Mouse (Mus musculus) forebrain, postnatal 0 days (tissue): ENCODE measurements at regions not wholly inside any gene's neighbourhood (a gene's known extent, or its start where the extent isn't known, plus 50 kb on each side); places are given as distances from the start of the nearest gene placed in this dataset.

ENCODE experiments used
- ATAC-seq: fragments of 200-750 bp; cut with Nextera tagmentation; 2 replicates; pipeline ENCODE4 v1.8.0; 2017; ENCODE audit warnings: mild to moderate bottlenecking, moderate library complexity
- DNase-seq: peaks from one replicate; pipeline ENCODE4 v3.0.0-alpha.2; 2015
- H3K27ac ChIP-seq: fragments of 300-500 bp; sonication (generic); 2 replicates; pipeline ENCODE4 v1.5.1; 2014; ENCODE audit warnings: low read depth, mild to moderate bottlenecking, antibody characterized with exemption, low read length, moderate library complexity, mixed read lengths
- H3K27me3 ChIP-seq: fragments of 300-500 bp; sonication (generic); 2 replicates; pipeline ENCODE4 v1.6.1; 2014; ENCODE audit warnings: mild to moderate bottlenecking, low read length, mixed read lengths; ENCODE audit not compliant: insufficient read depth
- H3K36me3 ChIP-seq: fragments of 300-500 bp; sonication (generic); 2 replicates; pipeline ENCODE4 v1.6.1; 2014; ENCODE audit warnings: mild to moderate bottlenecking, moderate library complexity; ENCODE audit not compliant: insufficient read depth
- H3K4me1 ChIP-seq: fragments of 300-500 bp; sonication (generic); 2 replicates; pipeline ENCODE4 v1.6.1; 2014; ENCODE audit warnings: antibody characterized with exemption; ENCODE audit not compliant: insufficient read depth
- H3K4me2 ChIP-seq: fragments of 300-500 bp; sonication (generic); 2 replicates; pipeline ENCODE4 v1.6.1; 2014; ENCODE audit warnings: low read depth, mild to moderate bottlenecking, moderate library complexity
- H3K4me3 ChIP-seq: fragments of 300-500 bp; sonication (generic); 2 replicates; pipeline ENCODE4 v1.5.1; 2014; ENCODE audit warnings: low read depth, low read length, mixed read lengths
- H3K9ac ChIP-seq: fragments of 300-500 bp; sonication (generic); 2 replicates; pipeline ENCODE4 v1.6.1; 2014; ENCODE audit warnings: mild to moderate bottlenecking
- H3K9me3 ChIP-seq: fragments of 300-500 bp; sonication (generic); 2 replicates; pipeline ENCODE4 v1.6.1; 2016; ENCODE audit warnings: low read length
- CTCF ChIP-seq: sonication (generic); IDR thresholded peaks from 2 replicates; pipeline ENCODE4 v1.5.1; 2016; ENCODE audit warnings: antibody characterized with exemption, control low read depth, low read depth
- WGBS: fragments of 180-500 bp; shearing (Covaris S2); extraction: QIAGEN DNeasy Blood & Tissue Kit; methylation state at CpG from one replicate; pipeline ENCODE4 v1.1.7; 2014; 5-methylcytosine and 5-hydroxymethylcytosine counted together

GRCm38 (mm10) chr11:22695237-22695636 is 165.5 kb downstream of the B3gnt2 start:
- no peak overlapping the region for H3K4me3 ChIP-seq
- TF ChIP-seq CTCF = no peak
- H3K27ac ChIP-seq = no peak overlapping the region
- H3K9ac ChIP-seq = no peak overlapping the region
- H3K4me1 ChIP-seq = 0 out of 2 replicates have a peak, but pooled peaks cover 4% of the 10 kb centered on the region
- no peaks in the 10 kb centered on the region for H3K27me3 ChIP-seq
- ATAC-seq (no peak), DNase-seq (no peak)
- WGBS = 97% methylated on average over 1 of the region's 1 CpGs
- no peaks in the 10 kb centered on the region for H3K9me3 ChIP-seq
- no peaks in the 10 kb centered on the region for H3K36me3 ChIP-seq
- no peak overlapping the region for H3K4me2 ChIP-seq

GRCm38 (mm10) chr11:22698057-22698941 is 162.5 kb downstream of the B3gnt2 start:
- WGBS = 31% methylated on average over 5 of the region's 5 CpGs
- no peak overlapping the region for H3K4me2 ChIP-seq
- peak; percentile 34 for DNase-seq
- H3K4me3 ChIP-seq = no peak overlapping the region
- no peaks in the 10 kb centered on the region for H3K36me3 ChIP-seq
- ATAC-seq = peak; percentile 92
- H3K9me3 ChIP-seq = no peaks in the 10 kb centered on the region
- H3K4me1 ChIP-seq = 0 out of 2 replicates have a peak, but pooled peaks cover 4% of the 10 kb centered on the region
- no peak overlapping the region for H3K9ac ChIP-seq
- H3K27me3 ChIP-seq = no peaks in the 10 kb centered on the region
- 0 out of 2 replicates have a peak overlapping the region, but pooled peaks have one; percentile 15 for H3K27ac ChIP-seq
- TF ChIP-seq CTCF = no peak

GRCm38 (mm10) chr11:22706082-22706481 is 154.7 kb downstream of the B3gnt2 start:
- no peak for TF ChIP-seq CTCF
- Histone ChIP-seq H3K36me3 (no peaks in the 10 kb centered on the region), H3K27ac (no peak overlapping the region), H3K4me3 (no peak overlapping the region), H3K4me1 (no peaks in the 10 kb centered on the region), H3K27me3 (no peaks in the 10 kb centered on the region), H3K9ac (no peak overlapping the region), H3K9me3 (no peaks in the 10 kb centered on the region), H3K4me2 (no peak overlapping the region)
- WGBS = 80% methylated on average over 3 of the region's 3 CpGs
- ATAC-seq (no peak), DNase-seq (no peak)
